Mouse (Mus musculus) MEL (cell line): Measurements from ENCODE around the gene Abcd1.

Source experiments
- CHD2 ChIP-seq: IDR thresholded peaks from 2 replicates; pipeline ENCODE4 v1.6.1; 2011; ENCODE audit warnings: low read length, improper control_type of control experiment
- CTCF ChIP-seq, 3 experiments: IDR thresholded peaks in 2 of 3; conservative IDR thresholded peaks in 1 of 3; 2 replicates each; pipeline ENCODE4 v1.5.1; 2011 to 2012; ENCODE audit warnings: low read length in 3 of 3, low read depth in 2 of 3, mild to moderate bottlenecking in 2 of 3, improper control_type of control experiment in 1 of 3, inconsistent platforms in 1 of 3, mixed read lengths in 1 of 3, moderate library complexity in 1 of 3; ENCODE audit not compliant: control insufficient read depth in 1 of 3, insufficient read depth in 1 of 3, poor library complexity in 1 of 3, severe bottlenecking in 1 of 3
- E2F4 ChIP-seq: IDR thresholded peaks from 2 replicates; pipeline ENCODE4 v1.6.1; 2011; ENCODE audit warnings: low read depth, low read length, improper control_type of control experiment, borderline replicate concordance
- EP300 ChIP-seq, 2 experiments: IDR thresholded peaks; 2 replicates each; pipeline ENCODE4 v1.6.1; 2011; ENCODE audit warnings: improper control_type of control experiment in 2 of 2, low read length in 2 of 2, low read depth in 1 of 2, mild to moderate bottlenecking in 1 of 2
- GABPA ChIP-seq: IDR thresholded peaks from 2 replicates; pipeline ENCODE4 v1.6.1; 2012; ENCODE audit warnings: low read depth, mild to moderate bottlenecking, inconsistent platforms, low read length, improper control_type of control experiment, moderate library complexity
- POLR2A ChIP-seq, 2 experiments: IDR thresholded peaks; 2 replicates each; pipeline ENCODE4 v1.6.1; 2011 to 2012; ENCODE audit warnings: low read length in 2 of 2, mild to moderate bottlenecking in 2 of 2, control low read depth in 1 of 2, improper control_type of control experiment in 1 of 2, low read depth in 1 of 2, moderate library complexity in 1 of 2; ENCODE audit not compliant: control insufficient read depth in 1 of 2, insufficient read depth in 1 of 2, poor library complexity in 1 of 2
- POLR2AphosphoS2 ChIP-seq: IDR thresholded peaks from 2 replicates; pipeline ENCODE4 v1.6.1; 2011; ENCODE audit warnings: low read length, improper control_type of control experiment
- RAD21 ChIP-seq: IDR thresholded peaks from 2 replicates; pipeline ENCODE4 v1.6.1; 2011; ENCODE audit warnings: mild to moderate bottlenecking, low read depth, low read length, improper control_type of control experiment
- ZKSCAN1 ChIP-seq: IDR thresholded peaks from 2 replicates; pipeline ENCODE4 v1.6.1; 2012; ENCODE audit warnings: low read depth, mild to moderate bottlenecking, inconsistent platforms, low read length, improper control_type of control experiment, moderate library complexity

DNA sequence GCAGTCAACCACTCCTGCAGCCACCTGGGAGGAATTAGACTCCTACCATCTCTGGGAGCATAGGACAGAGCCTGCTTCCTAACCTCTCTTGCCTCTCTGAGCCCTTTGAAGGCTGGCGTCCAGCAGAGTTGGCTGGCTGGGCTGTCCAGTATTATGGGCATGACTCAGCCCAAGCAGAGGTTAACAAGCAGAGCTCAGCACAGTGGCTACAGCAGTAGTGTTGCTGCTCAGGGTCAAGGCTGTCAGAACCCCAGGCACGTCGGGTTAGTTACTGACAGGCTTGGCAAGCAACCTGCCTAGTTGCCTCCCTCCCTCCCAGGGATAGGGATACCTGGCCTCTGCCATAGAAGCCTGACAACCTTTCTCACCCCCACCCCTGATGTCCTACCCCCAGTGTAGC, 1.9 kb downstream of the Abcd1 start:
- TF ChIP-seq CTCF (IDR thresholded peaks at IDR 0.05 in 2 of 3, conservative IDR thresholded peaks at IDR 0.05 in 1 of 3; ENCODE audit: control insufficient read depth in 1 of 3, insufficient read depth in 1 of 3, low read depth in 2 of 3, low read length in 3 of 3, poor library complexity in 1 of 3, severe bottlenecking in 1 of 3), result no peak
- TF ChIP-seq ZKSCAN1, result no peak
- TF ChIP-seq GABPA, result no peak
- no peak for TF ChIP-seq POLR2A (IDR thresholded peaks at IDR 0.05; ENCODE audit: control insufficient read depth in 1 of 2, insufficient read depth in 1 of 2, low read depth in 1 of 2, low read length in 2 of 2, poor library complexity in 1 of 2)
- TF ChIP-seq CHD2, result no peak
- no peak for TF ChIP-seq EP300 (IDR thresholded peaks at IDR 0.05; ENCODE audit: low read depth in 1 of 2, low read length in 2 of 2)
- no peak for TF ChIP-seq E2F4
- TF ChIP-seq RAD21, result no peak
- TF ChIP-seq POLR2AphosphoS2, result no peak
